Mouse (Mus musculus) midbrain, postnatal 0 days (tissue): Measurements from ENCODE around the gene Icos. TPM values are rescaled to one million over a fixed set of nuclear protein-coding genes. Genes with fewer than 3 reads are reported as not detected.
A peak's percentile ranks its signal among the peaks of the same experiment; 100 is the strongest.

Experiments used
- ATAC-seq: fragments of 200-750 bp; cut with Nextera tagmentation; 2 replicates; pipeline ENCODE4 v1.8.0; 2017; ENCODE audit warnings: moderate number of reproducible peaks, mild to moderate bottlenecking, moderate TSS enrichment, moderate library complexity; ENCODE audit not compliant: low FRiP score
- DNase-seq: peaks from one replicate; pipeline ENCODE4 v3.0.0-alpha.2; 2015; ENCODE audit warnings: low spot score
- H3K27ac ChIP-seq: fragments of 300-500 bp; sonication (generic); 2 replicates; pipeline ENCODE4 v1.5.1; 2014; ENCODE audit warnings: low read depth, mild to moderate bottlenecking, low read length, mixed read lengths
- H3K27me3 ChIP-seq: fragments of 300-500 bp; sonication (generic); 2 replicates; pipeline ENCODE4 v1.6.1; 2014; ENCODE audit warnings: low read length, control low read depth, mixed read lengths; ENCODE audit not compliant: insufficient read depth
- H3K36me3 ChIP-seq: fragments of 300-500 bp; sonication (generic); 2 replicates; pipeline ENCODE4 v1.6.1; 2014; ENCODE audit warnings: low read length, control low read depth, mixed read lengths; ENCODE audit not compliant: insufficient read depth
- H3K4me1 ChIP-seq: fragments of 300-500 bp; sonication (generic); 2 replicates; pipeline ENCODE4 v1.6.1; 2014; ENCODE audit warnings: mild to moderate bottlenecking, control low read depth, antibody characterized with exemption, low read length, mixed read lengths; ENCODE audit not compliant: insufficient read depth
- H3K4me2 ChIP-seq: fragments of 300-500 bp; sonication (generic); 2 replicates; pipeline ENCODE4 v1.6.1; 2014; ENCODE audit warnings: low read depth, mild to moderate bottlenecking, low read length, mixed read lengths; ENCODE audit not compliant: poor library complexity, severe bottlenecking
- H3K4me3 ChIP-seq: fragments of 300-500 bp; sonication (generic); 2 replicates; pipeline ENCODE4 v1.5.1; 2014; ENCODE audit warnings: low read depth, mild to moderate bottlenecking, low read length, moderate library complexity
- H3K9ac ChIP-seq: fragments of 300-500 bp; sonication (generic); replicated peaks from 2 replicates; pipeline ENCODE4 v1.6.1; 2014; ENCODE audit warnings: mild to moderate bottlenecking, low read length, moderate library complexity, mixed read lengths; ENCODE audit not compliant: poor library complexity, severe bottlenecking
- H3K9me3 ChIP-seq: fragments of 300-500 bp; sonication (generic); 2 replicates; pipeline ENCODE4 v1.6.1; 2016; ENCODE audit warnings: low read length, control low read depth
- CTCF ChIP-seq: IDR thresholded peaks from 2 replicates; pipeline ENCODE4 v1.5.1; 2016; ENCODE audit warnings: antibody characterized with exemption, mild to moderate bottlenecking
- WGBS: fragments of 180-500 bp; shearing (Covaris S2); extraction: QIAGEN DNeasy Blood & Tissue Kit; methylation state at CpG from one replicate; pipeline ENCODE4 v1.1.7; 2014; 5-methylcytosine and 5-hydroxymethylcytosine counted together
- polyA plus RNA-seq: library from polyadenylated mRNA; unstranded; fragments of >200 nt; fragmentation: Nextera tagmentation; extraction: Ambion mirVana; gene quantifications from 2 replicates; pipeline ENCODE4 v1.2.1, GENCODE M21; 2015
- total RNA-seq: library from RNA; depleted of rRNA; stranded (reverse); fragments of >200 nt; gene quantifications from 2 replicates; pipeline ENCODE4 v1.2.3, GENCODE M21; 2014

Icos gene
- total and polyA plus RNA-seq, 2 experiments from 2014 or later, result 0.14 TPM; not detected in 1

- H3K4me2 ChIP-seq, result no peak overlapping the region
- no peak overlapping the region for H3K27ac ChIP-seq
- peak; percentile 20 for DNase-seq
- H3K27me3 ChIP-seq, result no peaks in the 10 kb centered on the region
- ATAC-seq, result no peak
- TF ChIP-seq CTCF, result no peak
- H3K9me3 ChIP-seq, result no peaks in the 10 kb centered on the region
- 91% methylated on average over 7 of the region's 7 CpGs for WGBS
- H3K9ac ChIP-seq, result no peak overlapping the region
- no peak overlapping the region for H3K4me3 ChIP-seq
- no peaks in the 10 kb centered on the region for H3K4me1 ChIP-seq
- no peaks in the 10 kb centered on the region for H3K36me3 ChIP-seq
These were observed 24.1 kb downstream of the Icos start for GRCm38 (mm10) chr1:61001786-61002354.

GRCm38 (mm10) chr1:61006229-61006628, 28.5 kb downstream of the Icos start:
- no peak for DNase-seq
- Histone ChIP-seq H3K27me3 (no peaks in the 10 kb centered on the region), H3K9ac (no peak overlapping the region), H3K4me3 (no peak overlapping the region), H3K9me3 (no peaks in the 10 kb centered on the region), H3K27ac (no peak overlapping the region), H3K36me3 (no peaks in the 10 kb centered on the region), H3K4me1 (no peaks in the 10 kb centered on the region), H3K4me2 (no peak overlapping the region)
- WGBS, result 96% methylated on average over 2 of the region's 2 CpGs
- no peak for TF ChIP-seq CTCF
- ATAC-seq, result no peak

GRCm38 (mm10) chr1:61007516-61007915, 29.8 kb downstream of the Icos start:
- H3K27ac ChIP-seq, result no peak overlapping the region
- no peaks in the 10 kb centered on the region for H3K27me3 ChIP-seq
- no peak overlapping the region for H3K4me2 ChIP-seq
- no peak for ATAC-seq
- no peaks in the 10 kb centered on the region for H3K36me3 ChIP-seq
- TF ChIP-seq CTCF, result no peak
- no peak for DNase-seq
- H3K4me1 ChIP-seq, result no peaks in the 10 kb centered on the region
- no peak overlapping the region for H3K9ac ChIP-seq
- H3K9me3 ChIP-seq, result no peaks in the 10 kb centered on the region
- no peak overlapping the region for H3K4me3 ChIP-seq

- H3K9ac ChIP-seq, result no peak overlapping the region
- ATAC-seq, result no peak
- H3K9me3 ChIP-seq, result no peaks in the 10 kb centered on the region
- H3K4me3 ChIP-seq, result no peak overlapping the region
- WGBS, result 90% methylated on average over 1 of the region's 1 CpGs
- no peak for TF ChIP-seq CTCF
- no peaks in the 10 kb centered on the region for H3K4me1 ChIP-seq
- no peaks in the 10 kb centered on the region for H3K27me3 ChIP-seq
- no peak for DNase-seq
- H3K27ac ChIP-seq, result no peak overlapping the region
- H3K4me2 ChIP-seq, result no peak overlapping the region
- H3K36me3 ChIP-seq, result no peaks in the 10 kb centered on the region
These were observed 38.9 kb downstream of the Icos start for GRCm38 (mm10) chr1:61016578-61017118.

GRCm38 (mm10) chr1:61026712-61027111, 49.0 kb downstream of the Icos start:
- no peaks in the 10 kb centered on the region for H3K27me3 ChIP-seq
- no peak overlapping the region for H3K4me2 ChIP-seq
- H3K9ac ChIP-seq, result no peak overlapping the region
- TF ChIP-seq CTCF, result no peak
- WGBS, result 84% methylated on average over 5 of the region's 5 CpGs
- no peak for DNase-seq
- no peak overlapping the region for H3K27ac ChIP-seq
- no peaks in the 10 kb centered on the region for H3K9me3 ChIP-seq
- no peaks in the 10 kb centered on the region for H3K4me1 ChIP-seq
- no peak overlapping the region for H3K4me3 ChIP-seq
- no peaks in the 10 kb centered on the region for H3K36me3 ChIP-seq
- ATAC-seq, result no peak

GRCm38 (mm10) chr1:61027519-61027918, 49.8 kb downstream of the Icos start:
- Histone ChIP-seq H3K4me1 (no peaks in the 10 kb centered on the region), H3K36me3 (no peaks in the 10 kb centered on the region), H3K4me3 (no peak overlapping the region), H3K27me3 (no peaks in the 10 kb centered on the region), H3K27ac (no peak overlapping the region), H3K4me2 (no peak overlapping the region), H3K9me3 (no peaks in the 10 kb centered on the region), H3K9ac (no peak overlapping the region)
- no peak for TF ChIP-seq CTCF
- DNase-seq (no peak), ATAC-seq (no peak)
- 87% methylated on average over 3 of the region's 3 CpGs for WGBS
